Mouse (Mus musculus) hindbrain, embryonic 10.5 days (tissue): ENCODE results near the gene Pdxp. TPM values are rescaled to one million over a fixed set of nuclear protein-coding genes. Genes with fewer than 3 reads are reported as not detected.

Experiments used
- DNase-seq: peaks from one replicate; pipeline ENCODE4 v3.0.0-alpha.2; 2017; ENCODE audit warnings: low spot score
- H3K27ac ChIP-seq: fragments of 300-500 bp; sonication (generic); 2 replicates; pipeline ENCODE4 v1.5.1; 2016; ENCODE audit warnings: mild to moderate bottlenecking, moderate library complexity
- H3K27me3 ChIP-seq: fragments of 300-500 bp; sonication (generic); 2 replicates; pipeline ENCODE4 v1.6.1; 2016; ENCODE audit warnings: mild to moderate bottlenecking; ENCODE audit not compliant: poor library complexity, insufficient read depth, severe bottlenecking
- H3K36me3 ChIP-seq: fragments of 300-500 bp; sonication (generic); 2 replicates; pipeline ENCODE4 v1.6.1; 2016; ENCODE audit warnings: mild to moderate bottlenecking, moderate library complexity
- H3K4me1 ChIP-seq: fragments of 300-500 bp; sonication (generic); replicated peaks from 2 replicates; pipeline ENCODE4 v1.6.1; 2016; ENCODE audit warnings: mild to moderate bottlenecking
- H3K4me3 ChIP-seq: fragments of 300-500 bp; sonication (generic); 2 replicates; pipeline ENCODE4 v1.5.1; 2016; ENCODE audit warnings: mild to moderate bottlenecking, moderate library complexity
- H3K9me3 ChIP-seq: fragments of 300-500 bp; sonication (generic); 2 replicates; pipeline ENCODE4 v1.6.1; 2016; ENCODE audit warnings: mild to moderate bottlenecking, moderate library complexity
- WGBS: fragments of 180-500 bp; shearing (Covaris S2); methylation state at CpG from one replicate; pipeline ENCODE4 v1.1.7; 2016; 5-methylcytosine and 5-hydroxymethylcytosine counted together
- polyA plus RNA-seq: library from polyadenylated mRNA; unstranded; fragments of >200 nt; fragmentation: Nextera tagmentation; extraction: Ambion mirVana; gene quantifications from 2 replicates; pipeline ENCODE4 v1.2.1, GENCODE M21; 2016

The Pdxp gene
- polyA plus RNA-seq, 1 experiment from 2014 or later: 33.9 TPM

- Histone ChIP-seq H3K27me3 (no peaks in the 10 kb centered on the region), H3K36me3 (peaks cover 53% of the 10 kb centered on the region), H3K27ac (0 out of 2 replicates have a peak overlapping the region, but pooled peaks have one; percentile 8), H3K4me1 (peaks cover 22% of the 10 kb centered on the region), H3K4me3 (peak overlapping the region; percentile 92), H3K9me3 (no peaks in the 10 kb centered on the region)
- 92% methylated on average over 12 of the region's 12 CpGs for WGBS
- DNase-seq: no peak
Measured at GRCm38 (mm10) chr15:78936403-78936802, 22.7 kb downstream of the Pdxp start.

- peaks cover 22% of the 10 kb centered on the region for H3K4me1 ChIP-seq
- H3K27me3 ChIP-seq: no peaks in the 10 kb centered on the region
- no peak for DNase-seq
- no peak overlapping the region for H3K27ac ChIP-seq
- H3K4me3 ChIP-seq: no peak overlapping the region
- H3K36me3 ChIP-seq: peaks cover 59% of the 10 kb centered on the region
- no peaks in the 10 kb centered on the region for H3K9me3 ChIP-seq
- 86% methylated on average over 10 of the region's 10 CpGs for WGBS
Measured at GRCm38 (mm10) chr15:78937311-78937710, 23.6 kb downstream of the Pdxp start.

DNA sequence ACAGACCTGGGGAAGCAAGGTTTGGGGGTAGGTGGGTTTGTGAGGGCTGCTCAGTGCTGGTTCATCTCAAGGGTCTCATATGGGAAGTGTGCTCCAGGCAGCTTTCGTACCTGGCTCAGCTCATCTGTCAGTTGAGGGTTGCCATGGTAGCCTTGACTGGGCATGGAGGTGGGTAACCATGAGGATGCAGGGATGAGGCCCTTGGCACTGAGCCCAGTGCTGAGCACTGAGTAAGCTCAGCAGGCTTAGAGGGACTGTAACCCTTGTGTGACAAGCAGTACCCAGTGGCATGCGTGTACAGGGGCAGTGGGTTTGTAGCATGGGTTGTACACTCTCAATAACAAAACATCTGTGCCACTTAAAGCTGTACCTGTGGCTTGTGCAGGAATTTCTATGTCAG lies 24.2 kb downstream of the Pdxp start:
- Histone ChIP-seq H3K4me3 (no peak overlapping the region), H3K27ac (no peak overlapping the region), H3K4me1 (peaks cover 29% of the 10 kb centered on the region), H3K27me3 (no peaks in the 10 kb centered on the region), H3K9me3 (no peaks in the 10 kb centered on the region), H3K36me3 (peaks cover 59% of the 10 kb centered on the region)
- 93% methylated on average over 2 of the region's 2 CpGs for WGBS
- no peak for DNase-seq

DNA sequence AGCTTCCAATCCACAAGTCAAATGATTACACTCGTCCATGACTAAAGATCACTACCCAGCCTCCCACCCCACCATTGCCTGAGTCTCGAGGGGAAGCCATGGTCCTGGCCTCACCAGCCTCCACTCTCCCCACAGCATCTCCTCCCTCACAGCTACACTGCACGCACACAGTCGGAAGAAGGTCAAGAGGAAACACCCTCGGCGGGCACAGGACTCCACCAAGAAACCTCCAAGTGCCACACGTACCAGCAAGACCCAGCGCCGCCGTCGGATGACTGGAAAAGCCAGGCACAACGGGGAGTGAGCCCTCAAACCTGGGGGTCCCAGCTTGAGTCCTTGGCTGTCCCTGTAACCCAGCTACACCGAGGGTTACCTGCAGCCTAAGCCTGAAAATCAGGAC lies 26.6 kb downstream of the Pdxp start:
- 94% methylated on average over 13 of the region's 13 CpGs for WGBS
- no peak overlapping the region for H3K4me3 ChIP-seq
- H3K4me1 ChIP-seq: peaks cover 29% of the 10 kb centered on the region
- no peak for DNase-seq
- no peaks in the 10 kb centered on the region for H3K9me3 ChIP-seq
- H3K36me3 ChIP-seq: peaks cover 59% of the 10 kb centered on the region
- no peak overlapping the region for H3K27ac ChIP-seq
- H3K27me3 ChIP-seq: no peaks in the 10 kb centered on the region

GRCm38 (mm10) chr15:78942663-78943062 lies 28.9 kb downstream of the Pdxp start:
- H3K9me3 ChIP-seq: no peaks in the 10 kb centered on the region

GRCm38 (mm10) chr15:78946232-78946631 lies 32.5 kb downstream of the Pdxp start:
- DNase-seq: no peak
- 92% methylated on average over 7 of the region's 7 CpGs for WGBS
- H3K27ac ChIP-seq: no peak overlapping the region

More at GRCm38 (mm10) chr15:78942663-78943062, 28.9 kb downstream of the Pdxp start:
- Histone ChIP-seq H3K27ac (peak overlapping the region; percentile 84), H3K4me1 (peaks cover 18% of the 10 kb centered on the region), H3K4me3 (peak overlapping the region; percentile 45), H3K27me3 (peaks cover 13% of the 10 kb centered on the region), H3K36me3 (peaks cover 44% of the 10 kb centered on the region)
- peak; percentile 85 for DNase-seq
- WGBS: 4% methylated on average over 9 of the region's 9 CpGs

GRCm38 (mm10) chr15:78947657-78948056 lies 33.9 kb downstream of the Pdxp start, which contains the start of gene Triobp:
Gene Triobp, plus strand, starts transcription at chr15:78947724.
- peaks cover 20% of the 10 kb centered on the region for H3K36me3 ChIP-seq
- WGBS: 0% methylated on average over 24 of the region's 24 CpGs
- peaks cover 13% of the 10 kb centered on the region for H3K27me3 ChIP-seq
- peak; percentile 92 for DNase-seq
- H3K27ac ChIP-seq: peak within 1 kb of the TSS; percentile 91
- H3K4me1 ChIP-seq: peaks cover 37% of the 10 kb centered on the region
- H3K4me3 ChIP-seq: peak within 1 kb of the TSS; percentile 66
- H3K9me3 ChIP-seq: no peaks in the 10 kb centered on the region

More at GRCm38 (mm10) chr15:78946232-78946631, 32.5 kb downstream of the Pdxp start:
- Histone ChIP-seq H3K9me3 (no peaks in the 10 kb centered on the region), H3K27me3 (peaks cover 13% of the 10 kb centered on the region), H3K4me1 (peaks cover 36% of the 10 kb centered on the region), H3K36me3 (peaks cover 14% of the 10 kb centered on the region), H3K4me3 (no peak overlapping the region)

- 5% methylated on average over 11 of the region's 11 CpGs for whole genome bisulfite sequencing
- DNase-seq: no peak
- Histone ChIP-seq H3K9me3 (no peaks in the 10 kb centered on the region), H3K36me3 (peaks cover 26% of the 10 kb centered on the region), H3K4me3 (peak overlapping the region; percentile 66), H3K27ac (peak overlapping the region; percentile 91), H3K4me1 (peaks cover 32% of the 10 kb centered on the region), H3K27me3 (peaks cover 13% of the 10 kb centered on the region)
Measured at GRCm38 (mm10) chr15:78948152-78948725, 34.5 kb downstream of the Pdxp start.

- peaks cover 31% of the 10 kb centered on the region for H3K4me1 ChIP-seq
- peak overlapping the region; percentile 91; the same call in 1 of the 2 replicates for H3K27ac ChIP-seq
- H3K27me3 ChIP-seq: peaks cover 13% of the 10 kb centered on the region
- H3K36me3 ChIP-seq: peaks cover 33% of the 10 kb centered on the region
- no peak for DNase-seq
- 97% methylated on average over 3 of the region's 3 CpGs for WGBS
- no peaks in the 10 kb centered on the region for H3K9me3 ChIP-seq
- peak overlapping the region; percentile 66; the same call in 1 of the 2 replicates for H3K4me3 ChIP-seq
Measured at GRCm38 (mm10) chr15:78948883-78949282, 35.2 kb downstream of the Pdxp start.

- no peak overlapping the region for H3K4me3 ChIP-seq
- no peaks in the 10 kb centered on the region for H3K9me3 ChIP-seq
- WGBS: 73% methylated on average over 3 of the region's 3 CpGs
- H3K27me3 ChIP-seq: no peaks in the 10 kb centered on the region
- H3K4me1 ChIP-seq: peaks cover 21% of the 10 kb centered on the region
- no peak overlapping the region for H3K27ac ChIP-seq
- H3K36me3 ChIP-seq: peaks cover 84% of the 10 kb centered on the region
- no peak for DNase-seq
Measured at GRCm38 (mm10) chr15:78955663-78956062, 41.9 kb downstream of the Pdxp start.

GRCm38 (mm10) chr15:78956351-78956750 lies 42.6 kb downstream of the Pdxp start:
- H3K4me3 ChIP-seq: no peak overlapping the region
- H3K27me3 ChIP-seq: no peaks in the 10 kb centered on the region
- H3K36me3 ChIP-seq: peaks cover 84% of the 10 kb centered on the region
- WGBS: 85% methylated on average over 4 of the region's 4 CpGs
- H3K9me3 ChIP-seq: no peaks in the 10 kb centered on the region
- peaks cover 21% of the 10 kb centered on the region for H3K4me1 ChIP-seq
- DNase-seq: no peak
- no peak overlapping the region for H3K27ac ChIP-seq

GRCm38 (mm10) chr15:78957021-78957420 lies 43.3 kb downstream of the Pdxp start:
- no peak for DNase-seq
- H3K4me3 ChIP-seq: no peak overlapping the region
- H3K9me3 ChIP-seq: no peaks in the 10 kb centered on the region
- no peaks in the 10 kb centered on the region for H3K27me3 ChIP-seq
- H3K36me3 ChIP-seq: peaks cover 84% of the 10 kb centered on the region
- H3K4me1 ChIP-seq: peaks cover 21% of the 10 kb centered on the region
- WGBS: 71% methylated on average over 15 of the region's 15 CpGs
- H3K27ac ChIP-seq: peak overlapping the region; percentile 67

DNA sequence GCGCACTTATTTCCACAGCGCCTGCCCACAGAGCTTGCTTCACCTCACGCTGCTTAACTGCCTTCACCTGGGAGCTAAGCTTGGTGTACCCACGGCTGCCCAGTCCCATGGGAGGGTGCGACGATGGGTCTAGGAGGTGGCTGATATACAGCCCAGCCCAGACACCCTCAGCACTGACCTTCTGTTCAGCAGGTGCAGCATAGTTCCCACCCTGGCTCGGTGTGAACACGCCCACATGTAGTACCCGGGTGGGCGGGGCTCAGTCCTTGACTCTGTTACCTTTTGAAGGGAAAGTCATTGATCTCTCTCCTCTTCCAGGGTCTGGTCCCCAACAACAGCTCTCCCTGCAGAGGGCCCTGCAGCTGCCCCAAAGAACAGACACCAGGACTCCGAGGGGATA lies 45.8 kb downstream of the Pdxp start:
- no peak for DNase-seq
- Histone ChIP-seq H3K27ac (no peak overlapping the region), H3K36me3 (peaks cover 79% of the 10 kb centered on the region), H3K27me3 (no peaks in the 10 kb centered on the region), H3K9me3 (no peaks in the 10 kb centered on the region), H3K4me3 (no peak overlapping the region), H3K4me1 (peaks cover 28% of the 10 kb centered on the region)
- 89% methylated on average over 11 of the region's 11 CpGs for WGBS
